Mouse (Mus musculus) yolk sac, embryonic 10.5 days (tissue): Measurements from ENCODE around the gene Col6a4.

Source experiments
- DNase-seq: peaks from one replicate; pipeline ENCODE4 v3.0.0-alpha.2; 2017; ENCODE audit warnings: low spot score

The Col6a4 gene

GRCm38 (mm10) chr9:106073956-106074355, 22.6 kb downstream of the Col6a4 start:
- DNase-seq: no peak

DNA sequence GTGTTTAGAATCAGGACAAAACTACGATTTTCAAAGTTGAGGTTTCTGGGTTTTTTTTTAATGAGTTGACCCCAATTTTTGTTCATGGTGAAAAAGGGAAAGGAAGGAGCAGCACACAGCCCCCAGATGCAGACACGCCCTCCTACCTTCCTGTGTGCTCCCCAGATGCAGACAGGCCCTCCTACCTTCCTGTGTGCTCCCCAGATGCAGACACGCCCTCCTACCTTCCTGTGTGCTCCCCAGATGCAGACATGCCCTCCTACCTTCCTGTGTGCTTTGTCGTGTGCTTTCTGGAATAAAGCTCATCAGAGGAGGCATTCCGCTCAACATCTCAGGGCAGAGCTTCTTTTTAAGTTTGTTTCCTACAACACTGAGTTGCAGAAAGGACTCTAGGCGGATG, 24.9 kb downstream of the Col6a4 start:
- no peak for DNase-seq

- no peak for DNase-seq
Observed at GRCm38 (mm10) chr9:106053446-106053845, 43.1 kb downstream of the Col6a4 start.

GRCm38 (mm10) chr9:106043921-106044503, 52.6 kb downstream of the Col6a4 start:
- DNase-seq: no peak

GRCm38 (mm10) chr9:106039915-106040659, 56.5 kb downstream of the Col6a4 start:
- DNase-seq: no peak

GRCm38 (mm10) chr9:106039276-106039675, 57.3 kb downstream of the Col6a4 start:
- DNase-seq: no peak

DNA sequence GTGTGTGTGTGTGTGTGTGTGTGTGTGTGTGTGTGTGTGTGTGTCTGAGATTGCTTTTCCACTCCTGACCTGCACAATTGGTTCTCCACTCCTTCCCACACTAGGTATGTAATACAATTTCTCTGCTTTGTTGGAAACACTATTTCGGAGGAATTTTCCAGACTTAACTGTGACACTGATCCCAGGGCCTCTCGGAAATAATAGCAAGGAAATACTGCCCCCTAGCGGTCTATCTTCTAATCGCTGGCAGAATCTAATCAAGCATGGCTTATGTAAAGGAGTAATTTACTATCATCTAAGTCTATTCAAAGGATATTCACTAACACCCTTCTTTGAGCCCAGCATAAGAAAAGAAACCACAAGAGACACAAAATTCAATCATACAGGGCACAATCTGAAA, 57.7 kb downstream of the Col6a4 start:
- DNase-seq: peak; percentile 7

GRCm38 (mm10) chr9:106015666-106016065, 80.9 kb downstream of the Col6a4 start:
- DNase-seq: no peak

GRCm38 (mm10) chr9:106013139-106013538, 83.4 kb downstream of the Col6a4 start:
- no peak for DNase-seq

- DNase-seq: no peak
Observed at GRCm38 (mm10) chr9:105997955-105998354, 98.6 kb downstream of the Col6a4 start.

DNA sequence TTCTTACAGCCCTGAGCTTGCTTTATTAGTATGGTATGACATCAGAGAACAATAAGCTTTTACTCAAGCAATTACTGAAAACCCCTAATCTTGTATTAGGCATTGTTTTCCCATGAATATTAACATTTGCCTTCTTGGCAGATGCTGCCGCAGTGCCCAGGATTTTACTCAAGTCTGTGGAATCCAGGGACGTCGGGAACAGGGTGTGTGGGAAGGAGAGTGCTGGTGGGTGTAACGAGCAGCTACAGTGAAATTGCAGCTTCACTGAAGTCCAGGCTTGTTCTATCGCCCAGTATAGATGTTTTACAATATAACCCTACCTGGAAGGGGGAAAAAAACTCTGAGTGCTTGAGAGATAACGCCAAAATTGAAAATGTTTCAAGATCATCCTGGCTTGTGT, 104.2 kb downstream of the Col6a4 start:
- DNase-seq: no peak

DNA sequence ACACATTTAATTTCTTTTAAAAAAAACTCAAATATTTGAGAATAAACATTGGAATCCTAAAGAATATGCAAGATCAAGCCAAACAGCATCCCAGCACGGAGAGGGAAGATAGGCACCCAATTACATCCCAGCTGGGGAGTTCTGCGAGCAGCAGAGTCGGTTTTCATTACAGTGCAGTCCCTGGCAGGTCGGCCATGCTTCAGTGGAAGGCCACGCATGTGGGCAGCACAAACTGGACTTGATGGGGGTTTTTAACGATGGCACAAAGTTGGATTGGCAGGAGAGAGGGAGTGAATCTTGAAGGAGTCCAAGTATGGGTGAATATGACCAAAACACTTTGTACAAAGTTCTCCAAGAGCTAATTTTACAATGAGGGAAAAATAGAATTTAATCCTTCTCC, 106.5 kb downstream of the Col6a4 start:
- DNase-seq: no peak

DNA sequence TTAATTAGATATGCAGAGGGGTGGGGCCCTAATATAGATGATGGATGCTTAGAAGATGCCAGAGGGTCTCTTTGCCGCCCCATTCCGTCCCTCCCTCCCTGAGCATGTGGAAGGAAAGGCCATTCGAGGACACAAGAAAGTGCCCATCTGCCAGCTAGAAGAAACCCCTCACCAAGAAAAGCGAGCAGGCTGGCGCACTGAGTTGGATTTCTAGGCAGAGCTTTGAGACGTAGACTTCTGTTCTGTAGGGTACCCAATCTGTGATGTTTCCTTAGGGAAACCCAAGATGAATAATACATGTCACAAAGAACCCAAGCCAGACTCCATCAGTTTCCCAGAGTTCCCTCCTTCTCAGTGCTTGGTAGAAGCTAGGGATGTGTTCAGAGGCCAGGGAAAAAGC, 107.1 kb downstream of the Col6a4 start:
- no peak for DNase-seq

DNA sequence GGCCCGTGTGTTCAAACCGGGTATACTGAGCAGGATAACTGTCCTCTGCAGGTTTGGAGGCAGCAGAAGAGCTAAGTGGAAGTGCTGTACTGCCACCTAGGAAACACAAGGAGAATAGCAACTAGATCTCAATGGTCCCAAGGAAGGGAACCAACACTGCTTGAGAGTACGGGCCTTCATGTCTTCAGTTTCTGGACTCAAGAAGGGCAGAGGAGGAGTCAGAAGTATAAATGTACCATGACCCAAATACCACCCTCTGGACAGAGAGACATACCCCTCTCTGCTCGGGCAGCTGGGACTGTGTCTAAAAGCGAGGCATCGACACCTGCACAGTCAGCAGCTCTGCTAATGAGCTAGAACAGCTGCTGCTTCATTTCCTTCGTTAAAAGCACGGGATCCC, 108.5 kb downstream of the Col6a4 start:
- DNase-seq: no peak

GRCm38 (mm10) chr9:105984931-105985519, 111.6 kb downstream of the Col6a4 start:
- DNase-seq: no peak

DNA sequence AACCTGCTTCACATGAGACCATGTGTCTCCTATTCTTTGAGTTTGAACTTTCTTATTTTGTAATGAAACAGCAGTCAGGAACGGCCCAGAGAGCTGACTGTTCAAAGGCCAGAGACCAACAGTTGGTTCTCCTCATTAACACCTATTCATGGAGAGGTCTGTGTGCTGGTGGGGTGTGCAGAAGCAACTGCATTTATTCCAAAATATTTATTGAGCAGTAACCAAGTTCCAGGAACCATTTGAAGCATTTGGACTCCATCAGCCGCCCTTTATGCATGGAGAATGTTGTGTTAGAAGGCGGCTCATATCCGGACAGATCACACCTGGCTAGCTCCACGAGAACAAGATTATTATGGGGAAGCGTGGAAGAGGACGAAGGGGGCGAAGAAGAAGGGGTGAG, 118.1 kb downstream of the Col6a4 start:
- DNase-seq: no peak

DNA sequence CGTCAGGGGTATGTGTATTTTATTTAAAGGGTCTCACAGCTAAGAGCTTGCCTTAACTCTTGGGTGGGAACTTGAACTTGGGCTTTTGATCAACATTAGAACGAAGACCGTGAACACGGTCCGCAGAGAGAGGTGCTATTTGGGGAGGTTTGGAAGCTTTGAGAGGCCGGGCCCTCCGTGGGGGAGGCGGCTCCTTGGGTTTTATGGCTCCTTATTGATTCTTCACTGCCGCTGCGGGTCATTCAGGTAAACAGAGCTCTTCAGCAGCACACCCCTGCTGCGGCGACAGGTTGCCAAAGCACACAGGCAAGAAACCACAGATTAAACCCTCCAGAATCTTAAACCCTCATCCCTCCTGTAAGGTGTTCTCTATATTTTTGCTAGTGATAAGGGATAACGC, 119.7 kb downstream of the Col6a4 start:
- DNase-seq: no peak

- DNase-seq: no peak
Observed at GRCm38 (mm10) chr9:105976314-105976713, 120.3 kb downstream of the Col6a4 start.

DNA sequence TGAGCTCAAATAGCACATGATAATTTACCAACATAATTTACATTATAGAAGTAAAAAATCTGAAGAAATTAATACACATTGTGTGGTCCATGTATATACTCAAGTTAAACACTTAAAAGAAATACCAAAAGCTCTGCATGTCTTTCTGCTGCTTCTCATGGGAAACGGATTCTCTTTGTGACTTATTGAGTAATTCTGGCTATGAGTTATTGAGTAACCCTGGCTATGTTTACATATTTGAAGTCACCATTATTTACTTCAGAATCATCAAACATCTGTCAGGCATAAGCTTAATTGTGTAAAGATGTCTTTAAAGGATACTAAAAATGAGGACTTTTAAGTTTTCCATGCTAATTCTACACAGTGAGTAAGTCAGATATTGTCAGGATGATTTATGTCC, 122.8 kb downstream of the Col6a4 start:
- no peak for DNase-seq

GRCm38 (mm10) chr9:105972031-105972430, 124.6 kb downstream of the Col6a4 start:
- DNase-seq: no peak

GRCm38 (mm10) chr9:105971351-105971894, 125.2 kb downstream of the Col6a4 start:
- no peak for DNase-seq

GRCm38 (mm10) chr9:105970901-105971300, 125.7 kb downstream of the Col6a4 start:
- no peak for DNase-seq

DNA sequence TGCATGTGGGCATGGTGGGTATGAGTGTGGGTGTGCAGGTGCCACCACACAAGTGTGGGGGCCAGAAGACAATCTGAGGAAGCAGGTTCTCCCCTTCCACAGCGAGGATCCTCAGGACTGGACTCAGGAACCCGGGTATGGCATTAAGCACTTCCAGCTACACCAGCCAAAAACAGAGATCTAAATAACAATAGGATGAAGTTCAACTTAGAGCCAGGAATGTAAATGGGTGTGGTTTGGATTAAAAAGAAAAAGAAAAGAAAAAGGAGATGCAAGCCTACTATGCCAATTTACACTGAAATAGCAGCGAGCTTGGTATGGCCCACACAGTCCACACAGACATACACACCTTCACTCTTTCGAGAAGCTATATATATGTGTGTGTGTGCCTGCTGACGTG, 128.6 kb downstream of the Col6a4 start:
- DNase-seq: no peak
